15 mouse cellular contexts compared by ENCODE assay signal in genomic region chr13:116302861-116303260, GRCm38 (mm10). TPM values are rescaled to one million over a fixed set of nuclear protein-coding genes. Genes with fewer than 3 reads are reported as not detected.
DNase-seq lines count a peak whose midpoint lies in the region; ATAC-seq and TF ChIP-seq lines count a peak whose summit lies in the region.
"Had no signal": no experiment of that assay in that cellular context is flagged by ENCODE, and none has a peak within 500 bp of the region (broad histone marks: within the 10 kb centered on the region; RNA-seq: fewer than 3 reads in every experiment).

No protein-coding gene starts in this region.

- no peak for DNase-seq in heart, adult 2 months
- DNase-seq in embryonic facial prominence, embryonic 14.5 days (ENCODE audit: low spot score): no peak
- peak; percentile 49 for DNase-seq in limb, embryonic 11.5 days (ENCODE audit: low spot score)
- peak; percentile 26 for DNase-seq in retina, postnatal 1 day
- DNase-seq in left cerebral cortex, postnatal 10 days (ENCODE audit: extremely low spot score in 1 of 2, low spot score in 2 of 2): no peak
- no peak for DNase-seq in left cerebral cortex, postnatal 36 days (ENCODE audit: low spot score in 2 of 2)
- no peak for DNase-seq in layer of hippocampus, postnatal 10 days (ENCODE audit: low spot score in 2 of 2)
- DNase-seq: adrenal gland, postnatal 14 days; cerebellum, adult 11-12 months; kidney, adult 2 months; thymus, postnatal 25 days had no signal

- no peak for TF ChIP-seq POLR2A in heart, adult 2 months (IDR thresholded peaks at IDR 0.05; ENCODE audit: insufficient read depth, low read depth, low read length)

- 22% methylated on average over 15 of the region's 15 CpGs for WGBS in heart, embryonic 12.5 days
- 25% methylated on average over 15 of the region's 15 CpGs for WGBS in heart, adult 2 months
- 12% methylated on average over 15 of the region's 15 CpGs for WGBS in embryonic facial prominence, embryonic 14.5 days
- 11% methylated on average over 15 of the region's 15 CpGs for WGBS in limb, embryonic 11.5 days

- H3K27ac ChIP-seq in heart, embryonic 12.5 days (ENCODE audit: poor library complexity, severe bottlenecking): no peak overlapping the region
- no peak overlapping the region for H3K27ac ChIP-seq in heart, adult 2 months
- H3K27ac ChIP-seq in embryonic facial prominence, embryonic 14.5 days (replicated peaks; ENCODE audit: low read depth, low read length): no peak overlapping the region
- no peak overlapping the region for H3K27ac ChIP-seq in limb, embryonic 11.5 days (replicated peaks; ENCODE audit: low read depth, low read length)
- H3K27ac ChIP-seq: liver, embryonic 12.5 days had no signal

- peaks cover 10% of the 10 kb centered on the region; the same call in 1 of the 2 replicates for H3K4me1 ChIP-seq in heart, embryonic 12.5 days (replicated peaks)
- no peaks in the 10 kb centered on the region for H3K4me1 ChIP-seq in heart, adult 2 months (ENCODE audit: control insufficient read depth, insufficient read depth, low read length)
- no peaks in the 10 kb centered on the region for H3K4me1 ChIP-seq in embryonic facial prominence, embryonic 14.5 days (ENCODE audit: control insufficient read depth, insufficient read depth, low read length)
- peaks cover 8% of the 10 kb centered on the region for H3K4me1 ChIP-seq in limb, embryonic 11.5 days (ENCODE audit: control insufficient read depth, insufficient read depth, low read length)
- H3K4me1 ChIP-seq: liver, embryonic 12.5 days had no signal

- H3K36me3 ChIP-seq in heart, embryonic 12.5 days: no peaks in the 10 kb centered on the region
- no peaks in the 10 kb centered on the region for H3K36me3 ChIP-seq in heart, adult 2 months (ENCODE audit: control insufficient read depth, insufficient read depth, low read length)
- no peaks in the 10 kb centered on the region for H3K36me3 ChIP-seq in embryonic facial prominence, embryonic 14.5 days (ENCODE audit: control insufficient read depth, insufficient read depth, low read length)
- no peaks in the 10 kb centered on the region for H3K36me3 ChIP-seq in limb, embryonic 11.5 days (ENCODE audit: control insufficient read depth, insufficient read depth, low read length)
- H3K36me3 ChIP-seq: liver, embryonic 12.5 days had no signal

- peaks cover 76% of the 10 kb centered on the region for H3K27me3 ChIP-seq in heart, embryonic 12.5 days (replicated peaks)
- H3K27me3 ChIP-seq in heart, adult 2 months (ENCODE audit: control insufficient read depth, insufficient read depth, low read length): peaks cover 15% of the 10 kb centered on the region
- peaks cover 93% of the 10 kb centered on the region for H3K27me3 ChIP-seq in embryonic facial prominence, embryonic 14.5 days (replicated peaks; ENCODE audit: control insufficient read depth, insufficient read depth, low read length)
- H3K27me3 ChIP-seq in limb, embryonic 11.5 days (ENCODE audit: control insufficient read depth, insufficient read depth, low read length): peaks cover 75% of the 10 kb centered on the region

- H3K4me3 ChIP-seq in heart, embryonic 12.5 days: 0 out of 2 replicates have a peak overlapping the region, but pooled peaks have one; percentile 9
- H3K4me3 ChIP-seq in heart, adult 2 months: no peak overlapping the region
- no peak overlapping the region for H3K4me3 ChIP-seq in embryonic facial prominence, embryonic 14.5 days (ENCODE audit: low read depth, low read length)
- H3K4me3 ChIP-seq in limb, embryonic 11.5 days (ENCODE audit: low read depth, low read length): no peak overlapping the region
- H3K4me3 ChIP-seq: liver, embryonic 12.5 days had no signal

- no peak for ATAC-seq in heart, embryonic 12.5 days (ENCODE audit: insufficient number of reproducible peaks, low FRiP score)
- ATAC-seq in embryonic facial prominence, embryonic 14.5 days (ENCODE audit: low read depth): no peak
- ATAC-seq in limb, embryonic 11.5 days (ENCODE audit: insufficient number of reproducible peaks, low FRiP score, low TSS enrichment, low read depth): no peak
- ATAC-seq: liver, embryonic 12.5 days; Patski had no signal

- H3K9ac ChIP-seq in heart, embryonic 12.5 days: no peak overlapping the region
- no peak overlapping the region for H3K9ac ChIP-seq in heart, adult 2 months (ENCODE audit: low read depth, low read length)
- H3K9ac ChIP-seq in embryonic facial prominence, embryonic 14.5 days (ENCODE audit: low read depth, low read length): no peak overlapping the region
- no peak overlapping the region for H3K9ac ChIP-seq in limb, embryonic 11.5 days (ENCODE audit: low read length)
- H3K9ac ChIP-seq: liver, embryonic 12.5 days had no signal

- intact Hi-C loops in heart, adult 2 months (cut with DNase I): no loop called here
- intact Hi-C loops in left cerebral cortex, postnatal 10 days (cut with DNase I): no loop called here
- intact Hi-C loops in left cerebral cortex, postnatal 36 days (cut with DNase I): no loop called here

- no peak for TF ChIP-seq EP300 in heart, adult 2 months (IDR thresholded peaks at IDR 0.05; ENCODE audit: insufficient read depth, low read depth, low read length)

- peak overlapping the region; percentile 43 for H3K4me2 ChIP-seq in heart, embryonic 12.5 days
- H3K4me2 ChIP-seq in embryonic facial prominence, embryonic 14.5 days (ENCODE audit: low read depth, low read length): 0 out of 2 replicates have a peak overlapping the region, but pooled peaks have one; percentile 12
- no peak overlapping the region for H3K4me2 ChIP-seq in limb, embryonic 11.5 days (ENCODE audit: low read depth, severe bottlenecking)
- H3K4me2 ChIP-seq: liver, embryonic 12.5 days had no signal

- H3K9me3 ChIP-seq in heart, embryonic 12.5 days (replicated peaks): no peaks in the 10 kb centered on the region
- H3K9me3 ChIP-seq in embryonic facial prominence, embryonic 14.5 days (ENCODE audit: control insufficient read depth, low read length): no peaks in the 10 kb centered on the region
- no peaks in the 10 kb centered on the region for H3K9me3 ChIP-seq in limb, embryonic 11.5 days (ENCODE audit: control insufficient read depth, low read length)
- H3K9me3 ChIP-seq: liver, embryonic 12.5 days had no signal

- TF ChIP-seq CTCF in heart, adult 2 months (IDR thresholded peaks at IDR 0.05): no peak

- H3K79me2 ChIP-seq in heart, adult 2 months (replicated peaks; ENCODE audit: control insufficient read depth, insufficient read depth, low read length): no peaks in the 10 kb centered on the region

RNA-seq across cellular contexts. Expression of gene Isl1, which starts 6.6 kb away (rescaled TPM):
- 5.2 and 5.8 TPM in 2 replicates for polyA plus RNA-seq in heart, embryonic 12.5 days (2016; fragmentation: Nextera tagmentation; extraction: Ambion mirVana)
- not detected for total RNA-seq in heart, adult 2 months (2021)
- 0.20 and 0.32 TPM in 2 replicates for polyA plus RNA-seq in heart, adult 2 months (2012; rRNA removed)
- polyA plus RNA-seq in embryonic facial prominence, embryonic 14.5 days (2014; fragmentation: Nextera tagmentation; extraction: Ambion mirVana): 24.0 and 25.9 TPM in 2 replicates
- polyA plus RNA-seq in limb, embryonic 11.5 days (2014; fragmentation: Nextera tagmentation; extraction: Ambion mirVana): 15.8 and 20.0 TPM in 2 replicates
- total RNA-seq in left cerebral cortex, postnatal 10 days (2021): 1 to 10 TPM; 1.3 to 2.6 TPM
- total RNA-seq in left cerebral cortex, postnatal 36 days (2021): 1 to 10 TPM in 1 of 2 experiments, under 1 TPM in 1; 0.81 to 2.7 TPM
- total RNA-seq in layer of hippocampus, postnatal 10 days (2021): under 1 TPM in 1 of 2 experiments, not detected in 1; 0.42 TPM
- total RNA-seq: neutrophil, adult 5-6 weeks had no signal
- polyA plus RNA-seq: Patski had no signal

Comparison
In these comparisons a context has a peak if more than half of its experiments do, and no peak if none do; other contexts are left out.
1. DNase-seq: peak in limb, embryonic 11.5 days (single experiment) and retina, postnatal 1 day (single experiment); none in heart, adult 2 months (0 of 2), embryonic facial prominence, embryonic 14.5 days (single experiment), left cerebral cortex, postnatal 10 days (0 of 2), left cerebral cortex, postnatal 36 days (0 of 2) and layer of hippocampus, postnatal 10 days (0 of 2).